ENCODE assay signal across 26 mouse cellular contexts in the genomic region with DNA sequence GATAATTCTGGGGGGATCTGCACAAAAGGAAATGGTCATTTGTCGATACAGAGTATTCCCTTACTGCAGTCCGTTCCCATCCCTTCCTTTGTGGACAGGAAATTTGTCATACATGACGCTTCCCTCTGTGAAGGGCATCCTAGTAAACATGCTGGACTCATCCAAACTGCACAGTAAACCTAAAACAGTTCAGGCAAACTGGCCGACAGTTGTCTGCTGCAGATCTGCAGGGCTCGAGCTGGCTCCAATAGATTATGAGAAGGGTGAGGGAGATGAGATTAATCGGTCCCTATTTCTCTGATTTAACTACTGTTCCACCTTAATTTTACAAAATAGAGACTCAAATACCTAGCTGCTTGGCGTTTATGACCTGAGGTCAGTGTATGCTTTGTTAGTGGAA.
DNase-seq lines count a peak whose midpoint lies in the region; ATAC-seq and TF ChIP-seq lines count a peak whose summit lies in the region.
"Had no signal": no experiment of that assay in that cellular context is flagged by ENCODE, and none has a peak within 500 bp of the region (broad histone marks: within the 10 kb centered on the region; RNA-seq: fewer than 3 reads in every experiment).

No protein-coding gene starts in this region.

- no peak for ATAC-seq in heart, embryonic 13.5 days (ENCODE audit: extremely low read depth, insufficient number of reproducible peaks, low FRiP score, low TSS enrichment)
- ATAC-seq in heart, embryonic 16.5 days (replicated peaks; ENCODE audit: extremely low read depth, insufficient read depth, low FRiP score): no peak
- ATAC-seq: forebrain, embryonic 14.5 days; forebrain, postnatal 0 days; inflammation-experienced regulatory T-cells, adult 6 months; intestine, embryonic 16.5 days; Patski had no signal

- H3K27me3 ChIP-seq in heart, embryonic 13.5 days (replicated peaks): no peaks in the 10 kb centered on the region
- H3K27me3 ChIP-seq in heart, embryonic 10.5 days (ENCODE audit: insufficient read depth, poor library complexity, severe bottlenecking): no peaks in the 10 kb centered on the region
- no peaks in the 10 kb centered on the region for H3K27me3 ChIP-seq in heart, embryonic 16.5 days (ENCODE audit: control insufficient read depth, insufficient read depth, low read length)
- H3K27me3 ChIP-seq: CH12.LX; embryonic facial prominence, embryonic 12.5 days; embryonic facial prominence, embryonic 15.5 days; heart, embryonic 12.5 days had no signal

- H3K9ac ChIP-seq in heart, embryonic 13.5 days: no peak overlapping the region
- H3K9ac ChIP-seq in heart, embryonic 16.5 days (ENCODE audit: low read length): no peak overlapping the region
- H3K9ac ChIP-seq: embryonic facial prominence, embryonic 12.5 days; embryonic facial prominence, embryonic 15.5 days; forebrain, postnatal 0 days; heart, embryonic 12.5 days; hindbrain, embryonic 14.5 days had no signal

- no peaks in the 10 kb centered on the region for H3K36me3 ChIP-seq in heart, embryonic 13.5 days
- H3K36me3 ChIP-seq in heart, embryonic 10.5 days: no peaks in the 10 kb centered on the region
- no peaks in the 10 kb centered on the region for H3K36me3 ChIP-seq in heart, embryonic 16.5 days (ENCODE audit: control insufficient read depth, insufficient read depth)
- H3K36me3 ChIP-seq: embryonic facial prominence, embryonic 12.5 days; embryonic facial prominence, embryonic 15.5 days; G1E; heart, embryonic 12.5 days had no signal

- no peak overlapping the region for H3K4me3 ChIP-seq in heart, embryonic 13.5 days
- H3K4me3 ChIP-seq in heart, embryonic 10.5 days: no peak overlapping the region
- H3K4me3 ChIP-seq in heart, embryonic 16.5 days (ENCODE audit: low read length): no peak overlapping the region
- H3K4me3 ChIP-seq in left cerebral cortex, adult 2 months: no peak overlapping the region
- H3K4me3 ChIP-seq: embryonic facial prominence, embryonic 12.5 days; embryonic facial prominence, embryonic 15.5 days; gastrocnemius, adult 2 months; heart, embryonic 12.5 days had no signal

- H3K4me2 ChIP-seq in heart, embryonic 13.5 days: no peak overlapping the region
- H3K4me2 ChIP-seq in heart, embryonic 16.5 days (ENCODE audit: low read depth, low read length): no peak overlapping the region
- H3K4me2 ChIP-seq: embryonic facial prominence, embryonic 12.5 days; embryonic facial prominence, embryonic 15.5 days; heart, embryonic 12.5 days; hindbrain, embryonic 14.5 days had no signal

- 76% methylated on average over 7 of the region's 7 CpGs for WGBS in heart, embryonic 13.5 days
- WGBS in heart, embryonic 10.5 days: 85% methylated on average over 7 of the region's 7 CpGs
- 81% methylated on average over 7 of the region's 7 CpGs for WGBS in heart, embryonic 16.5 days

- peak overlapping the region; percentile 61 for H3K27ac ChIP-seq in heart, embryonic 13.5 days (replicated peaks)
- no peak overlapping the region for H3K27ac ChIP-seq in heart, embryonic 10.5 days
- peak overlapping the region; percentile 91 for H3K27ac ChIP-seq in heart, embryonic 16.5 days (ENCODE audit: low read length)
- peak overlapping the region; percentile 28 for H3K27ac ChIP-seq in left cerebral cortex, adult 2 months
- H3K27ac ChIP-seq: embryonic facial prominence, embryonic 12.5 days; embryonic facial prominence, embryonic 15.5 days; gastrocnemius, adult 2 months; hindbrain, embryonic 14.5 days had no signal

- TF ChIP-seq CTCF in left cerebral cortex, adult 2 months (IDR thresholded peaks at IDR 0.05): no peak

- DNase-seq in cerebellum, postnatal 25 days: peak; percentile 37 to 47
- no peak for DNase-seq in cerebellum, postnatal 4 days (ENCODE audit: low spot score in 2 of 2)
- DNase-seq in heart, embryonic 10.5 days (ENCODE audit: low spot score): no peak
- no peak for DNase-seq in heart, adult 9 months (ENCODE audit: low spot score in 2 of 2)
- DNase-seq in left cerebral cortex, adult 2 months (ENCODE audit: extremely low spot score in 1 of 2, low spot score in 2 of 2): no peak
- DNase-seq in left cerebral cortex, postnatal 14 days (ENCODE audit: low spot score in 2 of 2): no peak
- DNase-seq: adrenal gland, postnatal 10 days; adrenal gland, postnatal 36 days; B cell, adult 2 months; forebrain, postnatal 0 days; gastrocnemius, adult 2 months; gastrocnemius, postnatal 14 days; kidney, adult 18-20 months; kidney, adult 9 months had no signal

- H3K4me1 ChIP-seq in heart, embryonic 13.5 days: peaks cover 14% of the 10 kb centered on the region
- peaks cover 11% of the 10 kb centered on the region; the same call in 1 of the 2 replicates for H3K4me1 ChIP-seq in heart, embryonic 10.5 days
- peaks cover 9% of the 10 kb centered on the region for H3K4me1 ChIP-seq in heart, embryonic 16.5 days (ENCODE audit: control insufficient read depth, insufficient read depth, low read length)
- H3K4me1 ChIP-seq: embryonic facial prominence, embryonic 12.5 days; embryonic facial prominence, embryonic 15.5 days had no signal

- no peaks in the 10 kb centered on the region for H3K9me3 ChIP-seq in heart, embryonic 13.5 days
- no peaks in the 10 kb centered on the region for H3K9me3 ChIP-seq in heart, embryonic 10.5 days
- H3K9me3 ChIP-seq in heart, embryonic 16.5 days (replicated peaks; ENCODE audit: control insufficient read depth, low read length): no peaks in the 10 kb centered on the region
- H3K9me3 ChIP-seq: embryonic facial prominence, embryonic 12.5 days; embryonic facial prominence, embryonic 15.5 days; heart, embryonic 12.5 days had no signal

- intact Hi-C loops in left cerebral cortex, adult 2 months (cut with DNase I): no loop called here
- intact Hi-C loops in left cerebral cortex, postnatal 14 days (cut with DNase I): no loop called here

Comparison
In these comparisons a context has a peak if more than half of its experiments do, and no peak if none do; other contexts are left out.
1. DNase-seq: peak in cerebellum, postnatal 25 days (2 of 2); none in cerebellum, postnatal 4 days (0 of 2), heart, embryonic 10.5 days (single experiment), heart, adult 9 months (0 of 2), left cerebral cortex, adult 2 months (0 of 2) and left cerebral cortex, postnatal 14 days (0 of 2).